Comparison of ENCODE assay signal across 23 mouse cellular contexts in the genomic region with DNA sequence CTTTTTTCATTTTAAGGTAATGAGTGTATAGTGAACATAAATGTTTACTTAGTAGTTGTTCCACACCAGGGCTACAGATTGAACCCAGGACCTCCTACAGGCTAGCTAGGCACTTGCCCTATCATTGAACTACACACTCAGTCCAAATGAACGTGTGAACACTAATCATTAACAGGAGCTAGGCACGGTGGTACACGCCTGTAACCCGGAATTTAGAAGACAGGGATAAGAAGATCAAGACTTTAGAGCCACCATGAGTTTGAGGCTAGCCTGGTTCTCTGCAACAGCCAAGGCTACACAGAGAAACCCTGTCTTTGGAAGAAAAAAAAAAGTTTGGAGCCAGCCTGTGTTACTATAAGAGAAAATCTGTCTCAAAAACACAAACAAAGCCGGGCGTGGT. TPM values are rescaled to one million over a fixed set of nuclear protein-coding genes. Genes with fewer than 3 reads are reported as not detected.
A peak's percentile ranks its signal among the peaks of the same experiment; 100 is the strongest.
DNase-seq lines count a peak whose midpoint lies in the region; ATAC-seq lines count a peak whose summit lies in the region.
"Had no signal": no experiment of that assay in that cellular context is flagged by ENCODE, and none has a peak within 500 bp of the region (broad histone marks: within the 10 kb centered on the region; RNA-seq: fewer than 3 reads in every experiment).

No protein-coding gene starts in this region.

- no peak overlapping the region for H3K4me2 ChIP-seq in liver, embryonic 15.5 days
- no peak overlapping the region for H3K4me2 ChIP-seq in liver, embryonic 12.5 days
- H3K4me2 ChIP-seq in midbrain, embryonic 14.5 days (ENCODE audit: low read length) = no peak overlapping the region
- H3K4me2 ChIP-seq: forebrain, embryonic 13.5 days; heart, embryonic 13.5 days; hindbrain, embryonic 14.5 days had no signal

- no peaks in the 10 kb centered on the region for H3K27me3 ChIP-seq in liver, embryonic 15.5 days
- no peaks in the 10 kb centered on the region for H3K27me3 ChIP-seq in liver, embryonic 12.5 days (replicated peaks)
- no peaks in the 10 kb centered on the region for H3K27me3 ChIP-seq in midbrain, embryonic 14.5 days (ENCODE audit: control insufficient read depth, insufficient read depth, low read length)
- H3K27me3 ChIP-seq: forebrain, embryonic 13.5 days; heart, embryonic 13.5 days had no signal

- no peaks in the 10 kb centered on the region for H3K9me3 ChIP-seq in liver, embryonic 15.5 days (replicated peaks)
- H3K9me3 ChIP-seq in liver, embryonic 12.5 days (replicated peaks) = no peaks in the 10 kb centered on the region
- H3K9me3 ChIP-seq in midbrain, embryonic 14.5 days (ENCODE audit: control insufficient read depth, low read length) = no peaks in the 10 kb centered on the region
- H3K9me3 ChIP-seq: forebrain, embryonic 10.5 days; forebrain, embryonic 13.5 days; heart, embryonic 10.5 days; heart, embryonic 13.5 days had no signal

- H3K4me1 ChIP-seq in liver, embryonic 15.5 days (replicated peaks) = peaks cover 18% of the 10 kb centered on the region
- peaks cover 22% of the 10 kb centered on the region for H3K4me1 ChIP-seq in liver, embryonic 12.5 days
- H3K4me1 ChIP-seq in midbrain, embryonic 14.5 days (ENCODE audit: control insufficient read depth, insufficient read depth, low read length) = no peaks in the 10 kb centered on the region
- H3K4me1 ChIP-seq: forebrain, embryonic 10.5 days; forebrain, embryonic 13.5 days had no signal

- peak; percentile 9 for DNase-seq in heart, adult 11 months
- no peak for DNase-seq in heart, adult 8-10 months (ENCODE audit: low spot score)
- peak; percentile 62 for DNase-seq in yolk sac, embryonic 10.5 days (ENCODE audit: low spot score)
- DNase-seq in midbrain, embryonic 14.5 days = no peak
- DNase-seq: adrenal gland, postnatal 10 days; adrenal gland, postnatal 36 days; cerebellum, adult 18-20 months; cerebellum, adult 9-10 months; cerebellum, postnatal 14 days; gastrocnemius, postnatal 14 days; heart, adult 18-20 months; heart, postnatal 14 days; heart, postnatal 4 days had no signal

- H3K36me3 ChIP-seq in liver, embryonic 15.5 days (replicated peaks) = no peaks in the 10 kb centered on the region
- H3K36me3 ChIP-seq in liver, embryonic 12.5 days = no peaks in the 10 kb centered on the region
- no peaks in the 10 kb centered on the region for H3K36me3 ChIP-seq in midbrain, embryonic 14.5 days (ENCODE audit: control insufficient read depth, insufficient read depth, low read length)
- H3K36me3 ChIP-seq: forebrain, embryonic 10.5 days; heart, embryonic 10.5 days; heart, embryonic 13.5 days had no signal

- no peak overlapping the region for H3K27ac ChIP-seq in liver, embryonic 15.5 days (replicated peaks)
- H3K27ac ChIP-seq in liver, embryonic 12.5 days = no peak overlapping the region
- H3K27ac ChIP-seq in midbrain, embryonic 14.5 days (replicated peaks; ENCODE audit: low read depth, low read length) = no peak overlapping the region
- H3K27ac ChIP-seq: forebrain, embryonic 10.5 days; forebrain, embryonic 13.5 days; heart, embryonic 10.5 days; heart, embryonic 13.5 days; hindbrain, embryonic 14.5 days; hindbrain, postnatal 0 days had no signal

- ATAC-seq in liver, embryonic 15.5 days (ENCODE audit: insufficient read depth) = peak; percentile 31; the same call in 1 of the 2 replicates
- no peak for ATAC-seq in liver, embryonic 12.5 days
- no peak for ATAC-seq in midbrain, embryonic 14.5 days (ENCODE audit: low FRiP score, low TSS enrichment)
- ATAC-seq: forebrain, embryonic 13.5 days; forebrain, embryonic 16.5 days; hindbrain, postnatal 0 days; inflammation-experienced regulatory T-cells, adult 6 months had no signal

- 73% methylated on average over 6 of the region's 6 CpGs for WGBS in liver, embryonic 15.5 days (ENCODE audit: insufficient replicate concordance)
- 80% methylated on average over 6 of the region's 6 CpGs for WGBS in liver, embryonic 12.5 days (ENCODE audit: insufficient replicate concordance)
- 92% methylated on average over 6 of the region's 6 CpGs for WGBS in midbrain, embryonic 14.5 days

- H3K9ac ChIP-seq in liver, embryonic 15.5 days = no peak overlapping the region
- no peak overlapping the region for H3K9ac ChIP-seq in liver, embryonic 12.5 days
- H3K9ac ChIP-seq in midbrain, embryonic 14.5 days (replicated peaks; ENCODE audit: low read length) = no peak overlapping the region
- H3K9ac ChIP-seq: forebrain, embryonic 13.5 days; heart, embryonic 13.5 days; hindbrain, embryonic 14.5 days had no signal

- H3K4me3 ChIP-seq in liver, embryonic 15.5 days (replicated peaks) = no peak overlapping the region
- H3K4me3 ChIP-seq in liver, embryonic 12.5 days = no peak overlapping the region
- no peak overlapping the region for H3K4me3 ChIP-seq in midbrain, embryonic 14.5 days (replicated peaks; ENCODE audit: low read depth, low read length)
- H3K4me3 ChIP-seq: forebrain, embryonic 10.5 days; forebrain, embryonic 13.5 days; heart, embryonic 10.5 days; heart, embryonic 13.5 days had no signal

RNA-seq across cellular contexts. Expression of a gene that starts 19.3 kb away (rescaled TPM):
- 100 to 1,000 TPM; 190 to 227 (median 208) TPM for total RNA-seq in heart, adult 8-10 months (2022)
- 27.5 and 29.5 TPM in 2 replicates for polyA plus RNA-seq in liver, embryonic 15.5 days (2015; fragmentation: Nextera tagmentation; extraction: Ambion mirVana)
- polyA plus RNA-seq in liver, embryonic 12.5 days (2016; fragmentation: Nextera tagmentation; extraction: Ambion mirVana) = 53.6 and 57.9 TPM in 2 replicates
- polyA plus RNA-seq in midbrain, embryonic 14.5 days (2014; fragmentation: Nextera tagmentation; extraction: Ambion mirVana) = 62.0 and 79.0 TPM in 2 replicates

RNA-seq across cellular contexts. Expression of a gene that starts 20.0 kb away (rescaled TPM):
- 1 to 10 TPM; 1.3 to 3.0 (median 1.9) TPM for total RNA-seq in heart, adult 8-10 months (2022)
- polyA plus RNA-seq in liver, embryonic 15.5 days (2015; fragmentation: Nextera tagmentation; extraction: Ambion mirVana) = 5.9 and 7.3 TPM in 2 replicates
- polyA plus RNA-seq in liver, embryonic 12.5 days (2016; fragmentation: Nextera tagmentation; extraction: Ambion mirVana) = 8.5 and 9.8 TPM in 2 replicates
- polyA plus RNA-seq in midbrain, embryonic 14.5 days (2014; fragmentation: Nextera tagmentation; extraction: Ambion mirVana) = 4.0 and 6.3 TPM in 2 replicates

Comparison
In these comparisons a context has a peak if more than half of its experiments do, and no peak if none do; other contexts are left out.
1. DNase-seq: peak in heart, adult 11 months (single experiment) and yolk sac, embryonic 10.5 days (single experiment); none in heart, adult 8-10 months (single experiment) and midbrain, embryonic 14.5 days (single experiment).